Mouse (Mus musculus): ENCODE results near the gene Dpp9. TPM values are rescaled to one million over a fixed set of nuclear protein-coding genes. Genes with fewer than 3 reads are reported as not detected.

The Dpp9 gene
- total and polyA plus RNA-seq, 3 experiments, result 13.5 to 37.9 (median 23.0) TPM

- Histone ChIP-seq H3K4me2 (ENCODE audit: insufficient read depth, low read depth, poor library complexity, severe bottlenecking) (no peak overlapping the region), H3K79me2 (replicated peaks; ENCODE audit: control insufficient read depth, extremely low read depth, insufficient read depth, poor library complexity, severe bottlenecking) (no peaks in the 10 kb centered on the region), H3K9me3 (replicated peaks; ENCODE audit: low read length) (no peaks in the 10 kb centered on the region), H3K27me3 (replicated peaks) (peaks cover 95% of the 10 kb centered on the region), H3K27ac (ENCODE audit: insufficient read depth, low read depth) (no peak overlapping the region), H3K9ac (ENCODE audit: insufficient read depth, low read depth) (no peak overlapping the region), H3K4me1 (ENCODE audit: control insufficient read depth in 1 of 2, insufficient read depth in 2 of 2) (peaks cover 27 to 72% of the 10 kb centered on the region in 2 experiments), H3K36me3 (replicated peaks in 1 of 2; ENCODE audit: control insufficient read depth in 1 of 2, insufficient read depth in 1 of 2, low read length in 1 of 2) (no peaks in the 10 kb centered on the region), H3K4me3 (replicated peaks in 1 of 3; ENCODE audit: low read depth in 2 of 3, low read length in 2 of 3, poor library complexity in 1 of 3) (no peak overlapping the region)
- DNase-seq (ENCODE audit: extremely low read depth), result peak; percentile 75
- in situ Hi-C loops (cut with MboI; ENCODE audit: low pct_ligation_motif_present, low pct_unique_long_range_greater_than_20kb, low sequenced_read_pairs) (no loop called here), dilution Hi-C loops (cut with MboI; ENCODE audit: extremely low pct_ligation_motif_present, extremely low pct_unique_long_range_greater_than_20kb, low sequenced_read_pairs) (no loop called here)
- TF ChIP-seq BHLHE40 (IDR thresholded peaks at IDR 0.05; ENCODE audit: low read depth, low read length), result peak; percentile 89
- TF ChIP-seq IRF4 (IDR thresholded peaks at IDR 0.05; ENCODE audit: low read depth, low read length), result peak; percentile 39; the same call in 1 of the 2 replicates
- no peak for TF ChIP-seq GABPA (IDR thresholded peaks at IDR 0.05; ENCODE audit: insufficient replicate concordance, low read depth, low read length)
- TF ChIP-seq ETS1 (conservative IDR thresholded peaks at IDR 0.05; ENCODE audit: low read depth, low read length), result peak; percentile 66
- 0 out of 2 replicates have a peak, but pooled peaks have one; percentile 27 for TF ChIP-seq MXI1 (IDR thresholded peaks at IDR 0.05; ENCODE audit: low read depth, low read length)
- peak; percentile 87; the same call in 1 of the 2 replicates for TF ChIP-seq TCF12 (IDR thresholded peaks at IDR 0.05; ENCODE audit: low read depth, low read length)
- TF ChIP-seq ZNF384 (IDR thresholded peaks at IDR 0.05; ENCODE audit: low read depth, low read length), result peak; percentile 32
- peak; percentile 25; the same call in 1 of the 2 replicates for TF ChIP-seq MEF2A (IDR thresholded peaks at IDR 0.05; ENCODE audit: borderline replicate concordance, low read depth, low read length)
- no peak for TF ChIP-seq HCFC1 (IDR thresholded peaks at IDR 0.05; ENCODE audit: low read depth, low read length)
- peak; percentile 56; the same call in 1 of the 2 replicates for TF ChIP-seq MAX (IDR thresholded peaks at IDR 0.05; ENCODE audit: low read length)
- TF ChIP-seq ELF1 (IDR thresholded peaks at IDR 0.05; ENCODE audit: low read depth, low read length), result no peak; the same call in 1 of the 2 replicates
- no peak for TF ChIP-seq CTCF (conservative IDR thresholded peaks at IDR 0.05 in 1 of 2, IDR thresholded peaks at IDR 0.05 in 1 of 2; ENCODE audit: low read depth in 2 of 2, low read length in 2 of 2)
- TF ChIP-seq E2F4 (IDR thresholded peaks at IDR 0.05; ENCODE audit: insufficient replicate concordance, low read depth, low read length), result no peak
- TF ChIP-seq ZMIZ1 (IDR thresholded peaks at IDR 0.05; ENCODE audit: low read depth, low read length), result no peak
- TF ChIP-seq EP300 (IDR thresholded peaks at IDR 0.05; ENCODE audit: low read length), result peak; percentile 42; the same call in 1 of the 2 replicates
These were observed 70.4 kb downstream of the Dpp9 start for GRCm38 (mm10) chr17:56148280-56148679.

GRCm38 (mm10) chr17:56147420-56147819, 71.3 kb downstream of the Dpp9 start:
- peaks cover 27 to 75% of the 10 kb centered on the region in 2 experiments for H3K4me1 ChIP-seq (ENCODE audit: control insufficient read depth in 1 of 2, insufficient read depth in 2 of 2)
- no peak for DNase-seq (ENCODE audit: extremely low read depth)
- no peak overlapping the region for H3K9ac ChIP-seq (ENCODE audit: insufficient read depth, low read depth)
- no peak overlapping the region for H3K4me2 ChIP-seq (ENCODE audit: insufficient read depth, low read depth, poor library complexity, severe bottlenecking)
- no peak overlapping the region for H3K27ac ChIP-seq (ENCODE audit: insufficient read depth, low read depth)
- in situ Hi-C loops (cut with MboI; ENCODE audit: low pct_ligation_motif_present, low pct_unique_long_range_greater_than_20kb, low sequenced_read_pairs) (no loop called here), dilution Hi-C loops (cut with MboI; ENCODE audit: extremely low pct_ligation_motif_present, extremely low pct_unique_long_range_greater_than_20kb, low sequenced_read_pairs) (no loop called here)
- no peaks in the 10 kb centered on the region for H3K36me3 ChIP-seq (replicated peaks in 1 of 2; ENCODE audit: control insufficient read depth in 1 of 2, insufficient read depth in 1 of 2, low read length in 1 of 2)
- TF ChIP-seq ETS1 (conservative IDR thresholded peaks at IDR 0.05; ENCODE audit: low read depth, low read length) (peak; percentile 26; the same call in 1 of the 2 replicates), ELF1 (IDR thresholded peaks at IDR 0.05; ENCODE audit: low read depth, low read length) (peak; percentile 61), TCF12 (IDR thresholded peaks at IDR 0.05; ENCODE audit: low read depth, low read length) (peak; percentile 87), POLR2AphosphoS2 (IDR thresholded peaks at IDR 0.05; ENCODE audit: low read depth, low read length) (no peak)
- no peaks in the 10 kb centered on the region for H3K79me2 ChIP-seq (replicated peaks; ENCODE audit: control insufficient read depth, extremely low read depth, insufficient read depth, poor library complexity, severe bottlenecking)
- H3K4me3 ChIP-seq (replicated peaks in 1 of 3; ENCODE audit: low read depth in 2 of 3, low read length in 2 of 3, poor library complexity in 1 of 3), result no peak overlapping the region
- H3K9me3 ChIP-seq (replicated peaks; ENCODE audit: low read length), result no peaks in the 10 kb centered on the region
- peaks cover 95% of the 10 kb centered on the region for H3K27me3 ChIP-seq (replicated peaks)
